Mouse (Mus musculus) heart, postnatal 0 days (tissue): ENCODE data around the gene 1700003E16Rik.

Source experiments
- CTCF ChIP-seq: IDR thresholded peaks from 2 replicates; pipeline ENCODE4 v1.5.1; 2016; ENCODE audit warnings: antibody characterized with exemption, control low read depth, low read depth
- EP300 ChIP-seq: IDR thresholded peaks from 2 replicates; pipeline ENCODE4 v1.6.1; 2016; ENCODE audit warnings: antibody characterized with exemption, low read depth

DNA sequence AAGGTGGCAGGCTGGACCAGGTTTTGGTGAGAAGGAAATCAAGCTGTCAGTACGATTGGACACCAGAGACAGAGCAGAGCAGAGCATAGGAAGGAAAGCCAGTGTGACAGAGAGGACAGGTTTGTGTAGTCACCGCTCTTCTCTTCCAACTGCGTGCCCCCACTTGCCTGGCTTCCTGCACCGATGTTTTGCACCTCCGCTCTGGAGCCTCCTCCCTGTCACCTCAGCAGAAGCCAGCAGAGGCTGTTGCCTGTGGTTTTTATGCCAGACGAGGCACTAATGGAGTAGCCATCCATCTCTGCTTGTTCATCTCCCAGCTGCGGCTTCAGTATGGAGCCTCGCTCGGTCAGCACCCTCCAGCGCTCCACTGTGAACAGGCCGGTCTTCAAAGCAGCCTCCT, 13.3 kb upstream of the 1700003E16Rik start:
- TF ChIP-seq CTCF (no peak), EP300 (no peak)
